Mouse (Mus musculus) testis, adult 2 months (tissue): ENCODE data around the gene Acsl6.

Experiments
- CTCF ChIP-seq: fragments of 200-500 bp; IDR thresholded peaks from 2 replicates; pipeline ENCODE4 v1.5.1; 2012; ENCODE audit warnings: low read depth, mild to moderate bottlenecking, inconsistent platforms, low read length, moderate library complexity; ENCODE audit not compliant: control insufficient read depth, insufficient read depth, insufficient replicate concordance
- POLR2A ChIP-seq: fragments of 200-500 bp; IDR thresholded peaks from 2 replicates; pipeline ENCODE4 v1.6.1; 2012; ENCODE audit warnings: low read depth, mild to moderate bottlenecking, inconsistent platforms, low read length, moderate library complexity; ENCODE audit not compliant: control insufficient read depth

DNA sequence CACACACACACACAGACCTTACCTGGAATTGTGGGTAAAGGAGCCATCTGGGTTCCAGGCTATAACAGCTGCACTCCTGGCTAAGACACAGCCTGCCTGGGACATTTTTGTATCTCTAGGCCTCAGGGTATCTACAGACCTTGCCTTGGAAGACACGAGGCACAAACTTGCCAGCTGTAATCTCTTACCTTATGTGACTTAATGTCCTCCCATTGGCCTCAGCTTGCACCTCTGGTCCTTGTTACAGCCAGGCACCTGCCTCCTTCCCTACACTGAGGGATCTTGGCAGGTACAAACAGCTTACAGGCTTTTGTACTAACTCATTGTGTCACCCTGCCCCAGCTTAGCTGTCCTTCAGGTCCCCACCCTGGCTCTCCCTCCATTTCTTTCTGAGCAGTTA is 9.0 kb downstream of the Acsl6 start:
- TF ChIP-seq CTCF (no peak), POLR2A (no peak)
